Mouse (Mus musculus) B cell, adult 67 days (primary cell): ENCODE data around the gene Eif2ak4. TPM values are rescaled to one million over a fixed set of nuclear protein-coding genes. Genes with fewer than 3 reads are reported as not detected.

Experiments used
- total RNA-seq, 2 experiments: library from RNA; stranded (reverse); gene quantifications; 4 replicates each; pipeline ENCODE4 v1.2.4; 2023

Gene Eif2ak4
- 10 to 100 TPM; 44.9 to 55.6 TPM for total RNA-seq

DNA sequence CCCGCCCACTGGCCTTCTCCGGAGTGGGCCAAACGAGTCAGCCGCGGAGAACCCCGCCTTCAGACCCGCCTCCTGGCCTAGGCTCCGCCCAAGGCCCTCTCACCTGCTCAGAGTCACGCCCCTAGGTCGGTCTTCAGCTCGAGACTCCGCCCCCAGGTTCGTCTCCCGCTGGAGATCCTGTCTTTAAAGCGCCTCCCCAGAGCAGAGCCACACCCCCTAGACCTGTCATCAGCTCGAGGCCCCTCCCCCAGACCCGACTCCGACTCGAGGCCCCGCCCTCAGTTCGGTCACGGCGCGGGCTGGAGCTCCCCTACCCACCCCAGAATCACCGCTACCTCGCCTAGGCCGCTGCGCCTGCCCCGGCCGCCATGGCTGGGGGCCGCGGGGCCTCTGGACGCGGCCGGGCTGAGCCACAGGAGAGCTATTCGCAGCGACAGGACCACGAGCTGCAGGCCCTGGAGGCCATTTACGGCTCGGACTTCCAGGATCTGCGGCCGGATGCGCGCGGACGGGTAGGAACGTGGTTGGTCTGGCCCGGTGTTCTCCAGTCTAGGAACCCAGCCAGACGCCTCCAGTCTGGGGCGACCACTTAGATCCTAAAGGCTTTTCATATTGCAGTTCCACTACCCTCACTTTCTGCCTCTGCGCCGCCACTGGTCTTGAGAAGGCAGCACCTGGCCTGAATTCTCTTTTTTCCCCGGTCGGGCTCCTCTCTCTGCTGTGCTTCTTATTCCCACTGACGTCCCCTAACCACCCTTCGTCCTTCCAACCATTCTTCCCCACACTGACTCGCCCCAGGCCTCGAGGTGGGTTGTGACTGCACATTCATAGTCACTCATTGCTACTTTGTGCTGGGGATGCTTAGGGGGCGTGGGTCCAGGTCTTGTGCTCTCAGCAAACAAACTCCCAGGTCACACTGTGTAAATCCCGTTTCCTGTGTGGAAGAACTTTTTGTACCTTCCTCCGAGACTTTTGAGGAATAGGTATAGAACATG lies at the start of gene Eif2ak4:
TSS of gene Eif2ak4 (plus strand) at position 278 of the 995 bp plus-strand sequence.

DNA sequence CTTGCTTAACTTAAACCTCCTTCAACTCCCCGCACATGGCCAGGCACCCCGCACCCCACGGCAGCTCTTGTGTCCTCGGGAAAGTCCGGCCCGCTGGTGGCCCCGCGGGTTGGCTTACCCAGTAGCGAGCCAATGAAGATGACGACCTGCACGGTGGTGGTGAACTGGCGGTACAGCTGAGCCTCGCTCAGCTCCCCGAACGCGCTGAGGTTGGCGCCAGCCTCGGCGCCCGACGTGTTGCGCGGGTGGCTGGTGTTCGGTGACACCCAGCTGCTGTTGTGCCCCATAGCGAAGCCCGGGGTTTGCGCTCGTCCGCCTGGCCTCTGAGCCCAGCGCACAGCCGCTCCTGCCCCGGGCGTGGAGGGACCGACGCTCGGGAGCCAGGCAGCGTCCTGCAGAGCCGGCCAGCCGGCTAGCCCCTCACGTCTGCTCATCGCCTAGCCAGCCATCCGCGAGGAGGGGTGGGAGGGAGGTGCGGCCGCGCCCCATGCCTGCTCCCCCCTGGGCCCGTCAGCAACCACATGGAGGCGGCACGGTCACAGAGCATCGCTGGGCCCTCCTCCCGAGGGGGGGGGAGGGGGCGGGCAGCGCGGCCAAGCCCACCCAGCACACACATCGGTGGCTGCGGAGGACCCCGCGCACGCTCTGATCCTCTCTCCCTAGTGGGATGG lies 15.4 kb upstream of the Eif2ak4 start, which contains the start of gene Gpr176:
TSS of gene Gpr176 (minus strand) at position 519 of the 671 bp plus-strand sequence.

DNA sequence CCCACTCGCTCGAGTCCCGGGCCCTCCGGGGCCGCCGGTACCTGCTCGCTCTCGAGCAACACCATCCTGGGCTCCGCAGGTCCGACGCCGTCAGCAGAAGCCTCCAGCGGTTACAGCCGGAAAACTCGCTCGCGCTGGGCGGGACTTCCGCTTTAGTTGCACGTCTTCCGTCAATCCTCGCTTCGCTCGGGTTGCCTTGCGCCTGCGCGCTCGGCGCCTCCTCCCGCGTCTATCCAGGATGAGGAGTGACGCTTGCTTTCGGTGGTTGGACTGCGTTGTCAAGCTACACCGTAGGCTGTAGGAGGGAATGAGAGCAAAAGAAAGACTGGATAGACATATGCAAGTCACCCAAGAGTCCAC lies 91.1 kb downstream of the Eif2ak4 start, which contains the start of gene Srp14:
TSS of gene Srp14 (minus strand) at position 162 of the 360 bp plus-strand sequence.

Other genes with a start within 250 kb of the Eif2ak4 start
- gene Fsip1, start 131.7 kb upstream of the Eif2ak4 start, total RNA-seq = 1 to 10 TPM; 2.3 to 5.2 TPM
- under 1 TPM in 1 of 2 experiments, not detected in 1; 0.24 TPM for gene Gpr176, start 15.2 kb upstream of the Eif2ak4 start, total RNA-seq
- gene Srp14, start 91.1 kb downstream of the Eif2ak4 start, total RNA-seq = 100 to 1,000 TPM; 127 to 130 TPM
- gene Bmf, start 161.1 kb downstream of the Eif2ak4 start, total RNA-seq = 10 to 100 TPM; 79.6 to 86.7 TPM
- gene Bub1b, start 209.6 kb downstream of the Eif2ak4 start, total RNA-seq = 1 to 10 TPM; 3.6 to 5.7 TPM